Mouse (Mus musculus): ENCODE results near the gene Ndst4.

GRCm38 (mm10) chr3:125760711-125761110 lies 356.8 kb downstream of the Ndst4 start:
- TF ChIP-seq POLR2A (IDR thresholded peaks at IDR 0.05; ENCODE audit: low read depth, low read length) (no peak), CTCF (conservative IDR thresholded peaks at IDR 0.05; ENCODE audit: insufficient read depth, insufficient read length, low read depth, low read length) (no peak)
